In the genomic region with DNA sequence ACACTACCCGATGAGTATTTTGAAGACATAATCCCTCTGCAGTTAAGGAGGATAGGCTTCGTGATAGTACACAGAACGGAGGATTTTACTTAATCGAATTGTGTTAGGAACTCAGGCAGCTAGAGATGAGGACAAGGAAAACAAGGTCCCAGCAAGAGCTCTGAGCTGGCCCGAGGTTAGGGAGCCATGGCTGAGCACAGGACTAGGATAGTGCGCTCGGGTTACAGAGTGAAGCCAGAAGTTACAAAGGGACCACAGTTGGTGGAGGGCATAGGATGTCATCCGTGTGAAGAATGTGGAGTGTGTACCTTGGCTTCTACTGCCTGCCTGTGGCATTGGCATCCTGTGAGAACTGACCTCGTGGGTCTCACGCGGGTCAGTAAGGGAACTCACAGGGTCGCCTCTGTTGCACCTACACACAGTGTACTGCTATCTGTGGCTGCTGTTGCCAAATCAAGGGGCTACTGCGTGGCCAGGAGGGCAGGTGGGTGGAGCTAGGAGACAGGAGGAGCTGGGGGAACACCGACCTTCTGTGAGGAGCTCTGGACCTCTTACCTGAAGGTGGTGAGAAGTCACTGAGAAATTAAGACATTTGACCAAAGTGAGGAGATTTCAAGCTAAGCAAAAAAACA, we compare ENCODE assay signal across 9 mouse cellular contexts. TPM values are rescaled to one million over a fixed set of nuclear protein-coding genes. Genes with fewer than 3 reads are reported as not detected.
DNase-seq lines count a peak whose midpoint lies in the region; ATAC-seq and TF ChIP-seq lines count a peak whose summit lies in the region.
"Had no signal": no experiment of that assay in that cellular context is flagged by ENCODE, and none has a peak within 500 bp of the region (broad histone marks: within the 10 kb centered on the region; RNA-seq: fewer than 3 reads in every experiment).

No protein-coding gene starts in this region.

- DNase-seq in kidney, postnatal 10 days = no peak
- no peak for DNase-seq in forebrain, embryonic 10.5 days (ENCODE audit: extremely low spot score, low spot score)
- DNase-seq in left cerebral cortex, adult 18-20 months (ENCODE audit: low spot score in 2 of 2) = no peak
- no peak for DNase-seq in left cerebral cortex, postnatal 25 days (ENCODE audit: low spot score in 2 of 2)
- no peak for DNase-seq in cerebellum, postnatal 10 days

- peak overlapping the region; percentile 41 for H3K4me3 ChIP-seq in kidney, embryonic 15.5 days (replicated peaks)
- H3K4me3 ChIP-seq in forebrain, embryonic 10.5 days = peak overlapping the region; percentile 50
- peak overlapping the region; percentile 33 for H3K4me3 ChIP-seq in intestine, embryonic 16.5 days (ENCODE audit: low read length)
- no peak overlapping the region for H3K4me3 ChIP-seq in myocyte

- TF ChIP-seq POLR2A in myocyte (IDR thresholded peaks at IDR 0.05; ENCODE audit: insufficient read length, low read depth) = no peak

- peak overlapping the region; percentile 36; the same call in 1 of the 2 replicates for H3K9ac ChIP-seq in kidney, embryonic 15.5 days
- H3K9ac ChIP-seq in intestine, embryonic 16.5 days (ENCODE audit: low read depth, low read length) = peak overlapping the region; percentile 58

- intact Hi-C loops in left cerebral cortex, postnatal 25 days (cut with DNase I) = no loop called here

- 0 out of 2 replicates have a peak overlapping the region, but pooled peaks have one; percentile 18 for H3K27ac ChIP-seq in kidney, embryonic 15.5 days
- peak overlapping the region; percentile 88 for H3K27ac ChIP-seq in forebrain, embryonic 10.5 days
- H3K27ac ChIP-seq in intestine, embryonic 16.5 days (ENCODE audit: low read length) = no peak overlapping the region

- no peaks in the 10 kb centered on the region for H3K9me3 ChIP-seq in kidney, embryonic 15.5 days (replicated peaks)
- H3K9me3 ChIP-seq in forebrain, embryonic 10.5 days = no peaks in the 10 kb centered on the region
- H3K9me3 ChIP-seq in intestine, embryonic 16.5 days (ENCODE audit: control insufficient read depth, low read length) = no peaks in the 10 kb centered on the region

- H3K79me2 ChIP-seq in myocyte (ENCODE audit: control insufficient read depth, insufficient read depth) = no peaks in the 10 kb centered on the region

- peaks cover 11% of the 10 kb centered on the region; the same call in 1 of the 2 replicates for H3K27me3 ChIP-seq in kidney, embryonic 15.5 days
- H3K27me3 ChIP-seq in forebrain, embryonic 10.5 days (ENCODE audit: poor library complexity, severe bottlenecking) = peaks cover 34% of the 10 kb centered on the region
- no peaks in the 10 kb centered on the region for H3K27me3 ChIP-seq in intestine, embryonic 16.5 days (replicated peaks; ENCODE audit: control insufficient read depth, insufficient read depth, low read length)
- no peaks in the 10 kb centered on the region for H3K27me3 ChIP-seq in myocyte (ENCODE audit: control insufficient read depth, insufficient read depth, insufficient read length)

- no peak overlapping the region for H3ac ChIP-seq in myocyte (ENCODE audit: control insufficient read depth, insufficient read length)

- H3K4me1 ChIP-seq in kidney, embryonic 15.5 days = peaks cover 17% of the 10 kb centered on the region
- peaks cover 10% of the 10 kb centered on the region for H3K4me1 ChIP-seq in forebrain, embryonic 10.5 days
- peaks cover 5% of the 10 kb centered on the region for H3K4me1 ChIP-seq in intestine, embryonic 16.5 days (ENCODE audit: control insufficient read depth, insufficient read depth, low read length)

- no peaks in the 10 kb centered on the region for H3K36me3 ChIP-seq in kidney, embryonic 15.5 days
- no peaks in the 10 kb centered on the region for H3K36me3 ChIP-seq in forebrain, embryonic 10.5 days (replicated peaks)
- no peaks in the 10 kb centered on the region for H3K36me3 ChIP-seq in intestine, embryonic 16.5 days (ENCODE audit: control insufficient read depth, insufficient read depth, low read length)
- H3K36me3 ChIP-seq in myocyte (ENCODE audit: control insufficient read depth, insufficient read depth) = no peaks in the 10 kb centered on the region

- H3K4me2 ChIP-seq in kidney, embryonic 15.5 days = peak overlapping the region; percentile 75
- peak overlapping the region; percentile 63 for H3K4me2 ChIP-seq in intestine, embryonic 16.5 days (ENCODE audit: low read depth, low read length)
- H3K4me2 ChIP-seq in myocyte (ENCODE audit: low read depth) = peak overlapping the region; percentile 63

- peak; percentile 55; the same call in 1 of the 2 replicates for ATAC-seq in kidney, embryonic 15.5 days (replicated peaks; ENCODE audit: low FRiP score)
- ATAC-seq in intestine, embryonic 16.5 days = peak; percentile 38

- 55% methylated on average over 14 of the region's 14 CpGs for WGBS in kidney, embryonic 15.5 days
- whole genome bisulfite sequencing in forebrain, embryonic 10.5 days = 58% methylated on average over 14 of the region's 14 CpGs
- WGBS in intestine, embryonic 16.5 days = 46% methylated on average over 14 of the region's 14 CpGs

TF ChIP-seq in myocyte, 11 proteins besides CTCF, POLR2A, EP300 and RAD21:
- TF ChIP-seq CEBPB (IDR thresholded peaks at IDR 0.05; ENCODE audit: insufficient read depth, poor library complexity, severe bottlenecking) = no peak
- TF ChIP-seq E2F4 (IDR thresholded peaks at IDR 0.05; ENCODE audit: insufficient read depth) = no peak
- TF ChIP-seq MYOG (IDR thresholded peaks at IDR 0.05; ENCODE audit: control insufficient read depth in 1 of 3, insufficient read depth in 1 of 3, insufficient read length in 2 of 3, low read depth in 2 of 3) = no peak
- TF ChIP-seq SRF (IDR thresholded peaks at IDR 0.05; ENCODE audit: control insufficient read depth, insufficient read length, low read depth) = no peak
- TF ChIP-seq TCF12 (IDR thresholded peaks at IDR 0.05; ENCODE audit: insufficient read depth, poor library complexity, severe bottlenecking) = no peak
- no peak for TF ChIP-seq USF1 (IDR thresholded peaks at IDR 0.05; ENCODE audit: low read depth)

RNA-seq across cellular contexts. Expression of a gene that starts 29.0 kb away (rescaled TPM):
- 1.2 and 1.3 TPM in 2 replicates for polyA plus RNA-seq in kidney, embryonic 15.5 days (2015; fragmentation: Nextera tagmentation; extraction: Ambion mirVana)
- 0.32 and 0.45 TPM in 2 replicates for polyA plus RNA-seq in forebrain, embryonic 10.5 days (2016; fragmentation: Nextera tagmentation; extraction: Ambion mirVana)
- polyA plus RNA-seq in intestine, embryonic 16.5 days (2015; fragmentation: Nextera tagmentation; extraction: Ambion mirVana) = 4.6 and 4.8 TPM in 2 replicates
- not detected for polyA plus RNA-seq in myocyte (2012; fragmentation: generic; extraction: Trizol)
- under 1 TPM; 0.28 to 0.30 TPM for total RNA-seq in left cerebral cortex, adult 18-20 months (2021)
- total RNA-seq in left cerebral cortex, postnatal 25 days (2021) = under 1 TPM; 0.32 to 0.43 TPM
- total RNA-seq: hematopoietic stem cell, adult 5-6 weeks had no signal
